Mouse (Mus musculus): ENCODE results near the gene Nek2. TPM values are rescaled to one million over a fixed set of nuclear protein-coding genes. Genes with fewer than 3 reads are reported as not detected.

Nek2 gene
- polyA plus RNA-seq, 2 experiments, result 14.4 to 28.8 TPM

DNA sequence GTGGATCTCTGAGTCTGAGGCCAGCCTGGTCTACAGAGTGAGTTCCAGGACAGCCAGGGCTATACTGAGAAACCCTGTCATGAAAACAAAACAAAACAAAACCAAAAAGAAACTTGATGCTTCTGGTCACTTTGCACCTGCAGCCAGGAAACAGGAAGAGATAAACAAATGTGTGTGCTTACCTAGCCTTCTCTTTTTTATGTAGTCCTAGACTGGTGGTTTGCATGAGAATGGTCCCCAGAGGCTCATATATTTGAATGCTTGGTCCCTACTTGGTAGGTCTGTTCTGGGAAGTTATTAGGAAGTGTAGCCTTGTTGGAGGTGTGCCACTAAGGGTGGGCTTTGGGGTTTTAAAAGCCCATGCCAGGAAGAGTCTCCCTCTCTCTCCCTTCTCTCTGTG, 2.2 kb upstream of the Nek2 start:
- Histone ChIP-seq H3K4me3 (ENCODE audit: insufficient read depth in 1 of 2, low read depth in 2 of 2, low read length in 2 of 2) (no peak overlapping the region), H3K27ac (no peak overlapping the region), H3K4me2 (ENCODE audit: low read depth) (no peak overlapping the region), H3K27me3 (ENCODE audit: control insufficient read depth, insufficient read depth, low read length) (no peaks in the 10 kb centered on the region), H3K4me1 (replicated peaks; ENCODE audit: control insufficient read depth in 2 of 2, insufficient read depth in 2 of 2, low read length in 1 of 2) (peaks cover 8 to 9% of the 10 kb centered on the region in 2 experiments; a peak in 3 of 4 replicates), H3K9me3 (ENCODE audit: control insufficient read depth, low read length) (no peaks in the 10 kb centered on the region), H3K36me3 (replicated peaks; ENCODE audit: control insufficient read depth, insufficient read depth, low read depth) (peaks cover 17% of the 10 kb centered on the region), H3K9ac (replicated peaks) (no peak overlapping the region)
- ATAC-seq (ENCODE audit: insufficient read depth) (no peak), DNase-seq (ENCODE audit: low read depth in 3 of 3, low spot score in 3 of 3) (no peak)
- TF ChIP-seq CTCF (IDR thresholded peaks at IDR 0.05; ENCODE audit: low read depth) (no peak), EP300 (IDR thresholded peaks at IDR 0.05; ENCODE audit: low read depth) (no peak)

DNA sequence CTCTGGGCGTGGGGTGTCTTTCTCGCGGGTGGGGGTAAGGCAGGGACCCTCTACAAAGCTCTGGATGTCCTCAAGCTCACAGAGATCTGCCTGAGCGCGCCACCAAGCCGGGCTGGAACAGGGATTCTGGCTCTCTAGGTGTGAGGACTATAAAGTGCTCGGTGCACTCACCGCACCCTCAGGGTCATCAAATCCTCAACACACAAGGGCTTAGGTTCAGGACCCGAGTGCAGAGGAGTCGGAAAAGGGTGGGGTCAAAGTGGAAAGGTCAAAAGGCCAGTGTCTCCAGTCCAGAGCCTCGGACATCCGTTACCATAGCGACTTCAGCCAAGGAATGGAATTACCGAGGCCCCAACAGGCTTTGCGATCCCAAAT, 306 bp upstream of the Nek2 start:
- 5% methylated on average over 15 of the region's 15 CpGs for WGBS (ENCODE audit: insufficient replicate concordance)
- DNase-seq (ENCODE audit: low read depth in 3 of 3, low spot score in 3 of 3) (no peak), ATAC-seq (ENCODE audit: insufficient read depth) (peak; percentile 9; the same call in 1 of the 2 replicates)
- no peak overlapping the region for H3K27ac ChIP-seq
- no peaks in the 10 kb centered on the region for H3K27me3 ChIP-seq (ENCODE audit: control insufficient read depth, insufficient read depth, low read length)
- peak overlapping the region; percentile 57 for H3K9ac ChIP-seq (replicated peaks)
- no peaks in the 10 kb centered on the region for H3K9me3 ChIP-seq (ENCODE audit: control insufficient read depth, low read length)
- H3K4me3 ChIP-seq (ENCODE audit: insufficient read depth in 1 of 2, low read depth in 2 of 2, low read length in 2 of 2), result peak overlapping the region; percentile 65 to 78
- TF ChIP-seq EP300 (IDR thresholded peaks at IDR 0.05; ENCODE audit: low read depth) (no peak), CTCF (IDR thresholded peaks at IDR 0.05; ENCODE audit: low read depth) (no peak)
- peaks cover 35% of the 10 kb centered on the region for H3K36me3 ChIP-seq (replicated peaks; ENCODE audit: control insufficient read depth, insufficient read depth, low read depth)
- peaks cover 8 to 9% of the 10 kb centered on the region in 2 experiments; a peak in 3 of 4 replicates for H3K4me1 ChIP-seq (replicated peaks; ENCODE audit: control insufficient read depth in 2 of 2, insufficient read depth in 2 of 2, low read length in 1 of 2)
- H3K4me2 ChIP-seq (ENCODE audit: low read depth), result peak overlapping the region; percentile 67

DNA sequence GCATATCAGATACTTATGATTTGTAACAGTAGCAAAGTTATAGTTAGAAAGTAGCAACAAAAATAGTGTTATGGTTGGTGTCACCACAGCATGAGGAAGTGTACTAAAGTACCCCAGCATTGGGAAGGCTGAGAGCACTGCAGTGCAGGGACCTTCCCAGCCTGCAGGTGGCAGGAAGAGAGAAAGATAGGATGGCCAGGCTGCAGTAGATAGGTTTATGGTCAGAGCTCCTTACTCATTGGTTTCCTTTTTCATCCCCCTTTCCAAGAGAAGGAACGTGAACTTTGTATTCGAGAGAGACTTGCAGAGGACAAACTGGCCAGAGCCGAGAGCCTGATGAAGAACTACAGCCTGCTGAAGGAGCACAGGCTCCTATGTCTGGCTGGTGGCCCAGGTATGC, 7.9 kb downstream of the Nek2 start:
- no peak for ATAC-seq (ENCODE audit: insufficient read depth)
- DNase-seq (ENCODE audit: low read depth in 3 of 3, low spot score in 3 of 3), result no peak
- no peak overlapping the region for H3K9ac ChIP-seq (replicated peaks)
- no peaks in the 10 kb centered on the region for H3K4me1 ChIP-seq (replicated peaks; ENCODE audit: control insufficient read depth in 2 of 2, insufficient read depth in 2 of 2, low read length in 1 of 2)
- TF ChIP-seq EP300 (IDR thresholded peaks at IDR 0.05; ENCODE audit: low read depth) (no peak), CTCF (IDR thresholded peaks at IDR 0.05; ENCODE audit: low read depth) (peak; percentile 45)
- no peak overlapping the region for H3K4me2 ChIP-seq (ENCODE audit: low read depth)
- no peak overlapping the region for H3K4me3 ChIP-seq (ENCODE audit: insufficient read depth in 1 of 2, low read depth in 2 of 2, low read length in 2 of 2)
- H3K9me3 ChIP-seq (ENCODE audit: control insufficient read depth, low read length), result no peaks in the 10 kb centered on the region
- WGBS (ENCODE audit: insufficient replicate concordance), result 60% methylated on average over 3 of the region's 3 CpGs
- H3K36me3 ChIP-seq (replicated peaks; ENCODE audit: control insufficient read depth, insufficient read depth, low read depth), result peaks cover 86% of the 10 kb centered on the region
- H3K27ac ChIP-seq, result no peak overlapping the region
- H3K27me3 ChIP-seq (ENCODE audit: control insufficient read depth, insufficient read depth, low read length), result no peaks in the 10 kb centered on the region

DNA sequence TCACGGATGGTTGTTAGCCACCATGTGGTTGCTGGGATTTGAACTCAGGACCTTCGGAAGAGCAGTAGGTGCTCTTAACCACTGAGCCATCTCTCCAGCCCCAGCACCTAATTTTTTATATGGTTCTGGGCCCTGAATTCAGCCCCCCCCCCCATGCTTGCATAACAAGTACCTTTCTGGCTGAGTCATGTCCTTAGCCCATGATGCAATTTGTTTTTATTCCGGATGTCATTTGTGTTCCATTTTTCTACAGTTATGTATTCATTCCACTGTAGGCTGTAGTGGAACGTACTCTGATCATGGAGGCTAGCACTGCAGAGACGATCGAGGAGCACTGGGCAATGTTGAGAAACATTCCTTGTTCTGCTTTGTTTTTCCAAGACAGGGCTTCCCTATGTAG, 12.2 kb downstream of the Nek2 start:
- Histone ChIP-seq H3K4me2 (ENCODE audit: low read depth) (no peak overlapping the region), H3K4me1 (replicated peaks; ENCODE audit: control insufficient read depth in 2 of 2, insufficient read depth in 2 of 2, low read length in 1 of 2) (no peaks in the 10 kb centered on the region), H3K9ac (replicated peaks) (no peak overlapping the region), H3K4me3 (ENCODE audit: insufficient read depth in 1 of 2, low read depth in 2 of 2, low read length in 2 of 2) (no peak overlapping the region), H3K27ac (no peak overlapping the region), H3K9me3 (ENCODE audit: control insufficient read depth, low read length) (no peaks in the 10 kb centered on the region), H3K27me3 (ENCODE audit: control insufficient read depth, insufficient read depth, low read length) (no peaks in the 10 kb centered on the region), H3K36me3 (replicated peaks; ENCODE audit: control insufficient read depth, insufficient read depth, low read depth) (peaks cover 44% of the 10 kb centered on the region)
- WGBS (ENCODE audit: insufficient replicate concordance), result 85% methylated on average over 6 of the region's 6 CpGs
- TF ChIP-seq EP300 (IDR thresholded peaks at IDR 0.05; ENCODE audit: low read depth) (no peak), CTCF (IDR thresholded peaks at IDR 0.05; ENCODE audit: low read depth) (no peak)
- no peak for ATAC-seq (ENCODE audit: insufficient read depth)
- DNase-seq (ENCODE audit: low read depth in 3 of 3, low spot score in 3 of 3), result no peak

DNA sequence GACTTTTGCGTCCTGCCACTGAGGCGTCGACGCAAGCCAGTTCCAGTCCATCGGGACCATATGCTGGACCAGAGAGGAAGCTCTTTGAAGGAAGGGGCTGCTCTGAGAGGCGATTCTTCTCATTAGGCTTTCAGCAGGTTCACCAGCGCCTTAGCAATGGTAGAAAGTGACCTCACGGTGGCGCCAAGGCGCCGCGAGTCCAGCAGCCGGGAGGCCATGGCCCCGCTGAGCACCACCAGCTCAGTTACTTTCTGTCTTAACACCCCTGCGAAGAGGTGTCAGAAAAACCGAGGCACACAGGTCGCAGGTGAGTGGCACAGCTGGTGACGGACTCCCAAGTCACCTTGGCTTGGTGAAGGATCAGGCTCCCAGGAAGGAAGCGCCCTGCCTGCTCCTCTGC, 13.6 kb downstream of the Nek2 start:
- H3K9me3 ChIP-seq (ENCODE audit: control insufficient read depth, low read length), result no peaks in the 10 kb centered on the region
- H3K4me1 ChIP-seq (replicated peaks; ENCODE audit: control insufficient read depth in 2 of 2, insufficient read depth in 2 of 2, low read length in 1 of 2), result peaks cover 10 to 12% of the 10 kb centered on the region in 2 experiments
- WGBS (ENCODE audit: insufficient replicate concordance), result 8% methylated on average over 19 of the region's 19 CpGs
- H3K4me3 ChIP-seq (ENCODE audit: insufficient read depth in 1 of 2, low read depth in 2 of 2, low read length in 2 of 2), result no peak overlapping the region
- ATAC-seq (ENCODE audit: insufficient read depth) (peak; percentile 58), DNase-seq (ENCODE audit: low read depth in 3 of 3, low spot score in 3 of 3) (peak in 1 of 3 experiments; percentile 45)
- no peaks in the 10 kb centered on the region for H3K27me3 ChIP-seq (ENCODE audit: control insufficient read depth, insufficient read depth, low read length)
- no peak overlapping the region for H3K27ac ChIP-seq
- no peak overlapping the region for H3K9ac ChIP-seq (replicated peaks)
- no peak for TF ChIP-seq EP300 (IDR thresholded peaks at IDR 0.05; ENCODE audit: low read depth)
- TF ChIP-seq CTCF (IDR thresholded peaks at IDR 0.05; ENCODE audit: low read depth), result peak; percentile 95
- H3K4me2 ChIP-seq (ENCODE audit: low read depth), result no peak overlapping the region
- H3K36me3 ChIP-seq (replicated peaks; ENCODE audit: control insufficient read depth, insufficient read depth, low read depth), result peaks cover 32% of the 10 kb centered on the region
